Mouse (Mus musculus): Measurements from ENCODE around the gene Ackr4.
A peak's percentile ranks its signal among the peaks of the same experiment; 100 is the strongest.

Gene Ackr4

DNA sequence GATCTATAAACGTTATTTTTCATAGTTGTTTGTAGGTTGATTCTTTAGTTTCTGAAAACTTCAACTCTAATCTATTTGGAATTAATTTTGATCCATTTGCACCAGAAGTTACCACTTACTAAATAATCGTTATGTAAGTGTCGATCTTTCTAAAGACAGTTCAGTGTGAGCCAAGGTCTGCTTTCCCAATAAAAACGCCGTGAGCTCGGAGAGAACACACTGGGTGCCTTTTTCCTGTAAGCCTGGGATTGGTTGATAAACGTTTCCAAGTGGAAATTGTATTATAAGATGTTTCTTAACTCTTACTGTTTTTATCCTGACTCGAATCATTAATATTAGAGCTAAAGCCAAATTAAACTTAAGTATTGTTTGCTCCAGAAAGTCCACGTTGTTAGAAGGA is 19.8 kb downstream of the Ackr4 start:
- no peak for DNase-seq (ENCODE audit: low spot score)

DNA sequence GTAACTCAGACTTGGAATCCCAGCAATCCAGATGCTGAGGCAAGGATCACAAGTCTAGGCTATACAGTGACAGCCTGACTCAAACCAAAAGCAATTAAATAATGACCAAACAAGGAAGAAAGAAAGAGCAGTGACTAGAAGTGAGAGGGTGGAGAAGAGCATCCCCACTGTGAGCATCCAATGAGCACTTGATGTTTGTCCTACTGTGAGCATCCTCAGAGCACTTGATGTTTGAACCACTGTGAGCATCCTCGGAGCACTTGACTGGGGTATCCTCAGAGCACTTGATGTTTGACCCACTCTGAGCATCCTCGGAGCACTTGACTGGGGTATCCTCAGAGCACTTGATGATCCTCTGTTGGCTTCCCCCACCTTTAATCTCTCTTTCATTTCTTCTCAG is 21.7 kb downstream of the Ackr4 start:
- no peak for DNase-seq (ENCODE audit: low spot score)

DNA sequence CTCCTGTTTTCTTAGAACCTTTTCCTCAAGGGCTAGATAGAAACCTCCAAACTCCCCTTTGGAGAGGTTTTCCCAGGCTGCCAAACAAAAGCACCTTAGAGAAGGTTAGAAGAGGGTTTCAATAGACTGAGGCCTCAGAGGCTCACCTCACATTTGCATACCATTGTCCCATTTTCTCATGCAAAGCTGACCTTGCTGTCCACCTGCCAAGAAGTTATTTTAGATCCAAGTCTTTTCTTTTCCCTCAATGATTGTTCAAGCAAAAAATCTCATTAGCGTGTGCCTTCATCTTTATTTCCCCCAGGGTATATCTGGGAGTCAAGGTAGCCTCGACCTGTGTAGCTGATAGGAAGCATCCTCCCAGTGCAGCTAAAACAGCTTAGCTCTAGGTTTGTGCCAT is 23.8 kb downstream of the Ackr4 start:
- DNase-seq (ENCODE audit: low spot score): no peak

DNA sequence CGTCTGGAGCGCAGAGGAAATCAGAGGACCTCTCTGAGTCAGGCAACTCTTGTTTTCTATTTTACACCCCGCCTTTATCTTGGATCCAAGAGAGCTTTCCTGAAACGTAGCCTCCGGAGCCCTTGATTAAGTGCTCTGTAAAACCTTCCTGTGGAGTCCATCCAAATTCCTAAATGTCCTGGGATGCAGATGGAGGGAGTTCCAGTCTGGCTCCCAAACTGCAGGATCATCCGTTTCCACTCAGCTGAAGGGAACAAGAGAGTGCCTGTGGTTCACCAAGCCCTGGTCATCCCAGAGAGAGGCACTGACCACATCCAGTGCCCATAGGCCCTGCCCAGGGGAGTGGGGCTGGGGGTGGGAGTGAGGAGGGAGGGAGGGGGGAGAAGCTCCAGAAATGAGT is 24.4 kb downstream of the Ackr4 start:
- DNase-seq (ENCODE audit: low spot score): no peak

DNA sequence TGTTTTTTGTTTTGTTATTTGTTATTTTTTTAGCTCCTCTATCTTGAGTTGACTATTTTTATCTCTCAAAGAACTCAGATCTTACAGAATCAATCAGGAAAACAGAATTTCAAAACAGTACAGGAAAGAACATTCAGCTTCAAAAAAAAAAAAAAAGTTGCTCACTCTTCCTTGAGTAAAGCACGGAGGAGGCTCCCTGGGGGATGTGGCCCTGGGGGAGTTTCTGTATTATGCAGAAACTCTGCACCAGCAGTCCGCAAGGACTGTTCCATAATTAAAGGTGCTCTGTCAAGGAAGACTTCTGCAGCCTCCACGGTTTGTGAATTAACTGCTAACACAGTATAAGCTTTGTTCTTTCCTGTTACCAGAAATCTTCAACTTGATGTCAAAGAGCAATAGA is 25.3 kb downstream of the Ackr4 start:
- DNase-seq (ENCODE audit: low spot score): no peak

DNA sequence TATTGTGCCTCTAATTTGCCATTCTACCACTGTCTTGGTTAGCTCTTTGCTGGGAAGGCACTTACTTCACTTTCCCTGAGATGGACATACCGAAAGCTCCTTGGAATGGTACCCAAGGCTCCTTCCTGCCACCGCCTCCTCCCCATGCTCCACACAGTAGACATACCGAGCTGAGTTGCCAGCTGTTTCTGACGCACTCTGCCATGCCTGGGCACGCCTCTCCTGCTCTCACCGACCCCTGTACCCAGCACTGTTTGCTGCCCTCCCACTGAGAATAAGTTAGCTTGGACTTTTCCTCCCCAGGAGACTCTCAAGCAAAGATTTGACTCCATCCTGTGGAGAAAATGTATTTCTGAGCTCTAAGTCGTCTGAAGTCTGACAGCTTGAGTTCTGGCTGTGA is 25.9 kb downstream of the Ackr4 start:
- DNase-seq (ENCODE audit: low spot score): no peak

DNA sequence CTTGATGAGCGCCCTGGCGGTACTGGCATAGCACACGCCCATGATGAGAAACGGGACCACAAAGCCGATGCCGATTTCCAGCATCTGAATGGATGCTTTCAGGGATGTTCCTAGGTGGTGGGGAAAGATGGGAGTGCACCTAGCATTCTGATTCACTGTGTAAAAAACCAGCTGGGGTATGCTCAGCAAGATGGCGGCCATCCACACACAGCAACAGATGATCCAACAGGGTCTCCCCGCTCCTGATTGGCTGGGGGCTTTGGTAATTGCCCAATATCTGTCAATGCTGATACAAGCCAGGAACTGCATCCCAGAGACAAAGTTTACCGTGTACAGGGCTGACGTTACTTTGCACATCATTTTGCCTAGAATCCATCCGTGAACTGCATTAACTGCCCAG is 27.7 kb downstream of the Ackr4 start:
- DNase-seq (ENCODE audit: low spot score): no peak

DNA sequence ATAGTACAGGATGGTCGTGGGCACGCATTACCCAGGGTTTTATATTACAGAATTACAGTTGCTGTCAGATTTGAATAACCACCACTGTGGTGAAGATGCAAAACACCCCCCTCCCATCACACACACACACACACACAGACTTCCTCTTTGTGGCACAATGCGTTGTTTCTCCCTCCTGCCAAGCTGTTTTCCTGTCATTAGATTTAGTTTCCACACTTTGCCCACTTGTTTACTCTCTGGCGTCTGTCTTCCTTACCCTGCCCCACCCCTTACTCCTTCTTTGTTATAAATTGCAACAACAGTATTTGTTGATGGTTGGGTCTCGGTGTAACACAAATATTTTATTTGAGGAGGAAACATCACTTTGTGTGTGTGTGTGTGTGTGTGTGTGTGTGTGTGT is 28.5 kb downstream of the Ackr4 start:
- DNase-seq (ENCODE audit: low spot score): no peak

DNA sequence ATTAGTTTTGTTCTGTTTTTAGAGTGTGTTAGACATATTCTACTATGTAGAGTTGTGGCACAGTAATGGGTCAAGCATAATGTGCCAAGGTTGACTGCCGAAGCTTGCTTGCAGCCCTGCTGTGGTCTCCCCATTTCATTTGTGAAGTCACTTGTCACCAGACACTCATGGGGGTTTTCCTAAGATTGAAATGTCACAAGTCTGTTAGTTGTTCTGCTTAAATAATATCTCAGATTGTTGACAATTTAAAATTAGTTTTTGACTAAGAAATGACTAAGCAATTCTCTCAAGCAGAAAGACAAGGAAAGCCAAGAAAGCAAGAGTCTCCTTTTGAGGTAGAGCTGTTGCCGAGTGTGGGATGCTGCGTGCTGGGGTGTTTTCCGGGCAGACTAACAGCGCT is 33.8 kb downstream of the Ackr4 start:
- no peak for DNase-seq (ENCODE audit: low spot score)

DNA sequence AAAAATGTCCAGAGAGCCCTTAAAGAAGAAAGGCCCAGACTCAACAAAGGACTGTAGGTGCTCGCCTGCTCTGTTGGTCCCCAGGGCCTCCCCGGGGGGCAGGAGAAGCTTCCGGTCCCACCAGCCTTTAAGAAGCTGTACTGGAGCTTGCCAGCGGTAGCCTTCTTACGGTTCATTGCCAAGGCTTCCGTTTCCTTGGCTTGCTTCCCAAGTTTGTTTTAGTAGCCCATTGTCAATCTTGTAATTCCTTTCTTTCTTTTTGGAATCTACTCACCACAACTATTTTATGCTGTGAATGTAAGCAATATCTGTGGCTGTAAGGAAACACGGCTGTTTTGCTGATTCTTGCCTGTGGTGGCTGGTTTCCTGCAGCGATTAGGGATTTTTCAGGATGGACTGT is 38.2 kb downstream of the Ackr4 start:
- peak; percentile 22 for DNase-seq (ENCODE audit: low spot score)

DNA sequence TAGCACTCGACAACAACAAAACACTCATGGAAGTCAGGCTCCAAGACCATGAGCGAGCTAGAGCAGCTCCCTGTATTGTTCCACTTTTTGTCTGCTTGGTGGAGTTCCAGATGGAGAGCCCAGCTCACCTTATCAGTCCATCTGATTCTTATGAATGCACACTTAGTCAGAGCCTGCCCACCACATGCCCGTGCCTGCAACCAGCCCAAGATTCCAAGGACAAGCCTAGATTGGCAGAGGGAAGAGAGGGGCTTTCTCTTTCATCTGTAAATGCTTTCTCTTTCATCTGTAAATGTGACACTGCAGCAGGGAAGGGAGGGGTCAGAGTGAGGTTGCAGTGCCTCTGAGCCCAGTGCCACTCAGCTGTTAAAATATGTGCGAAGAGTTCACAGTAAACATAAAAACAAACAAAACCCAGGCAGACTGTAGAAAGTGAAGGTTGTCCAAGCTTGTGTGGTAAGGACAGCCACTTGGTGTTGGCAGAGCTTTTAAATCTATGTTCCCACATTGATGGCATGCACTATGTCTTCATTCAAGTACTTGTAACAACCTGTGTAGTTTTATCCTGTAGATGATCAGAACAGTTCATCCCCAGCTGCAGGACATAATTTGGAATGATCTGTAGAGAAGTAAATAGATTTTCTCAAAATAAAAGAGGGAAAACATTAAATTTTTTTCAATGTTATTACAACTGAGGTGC is 40.9 kb downstream of the Ackr4 start:
- no peak for DNase-seq (ENCODE audit: low spot score)

DNA sequence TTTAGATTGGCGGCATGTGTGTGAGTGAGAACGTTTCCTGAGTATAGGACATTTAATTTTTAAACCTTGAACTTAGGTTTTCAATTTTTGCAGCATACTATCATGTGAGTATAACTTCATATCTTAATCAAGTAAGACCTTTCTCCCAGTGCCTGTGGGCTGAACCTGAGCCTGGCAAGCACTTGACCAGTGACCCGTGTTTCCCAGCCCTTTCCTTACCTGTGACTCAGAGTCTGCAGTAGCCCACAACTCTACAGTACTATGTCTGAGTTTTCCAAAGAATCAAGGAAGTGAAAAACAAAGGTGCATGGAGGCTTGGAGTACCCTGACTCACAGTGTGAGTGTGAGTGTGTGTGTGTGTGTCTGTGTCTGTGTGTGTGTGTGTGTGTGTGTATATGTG is 46.7 kb downstream of the Ackr4 start:
- no peak for DNase-seq (ENCODE audit: low spot score)

DNA sequence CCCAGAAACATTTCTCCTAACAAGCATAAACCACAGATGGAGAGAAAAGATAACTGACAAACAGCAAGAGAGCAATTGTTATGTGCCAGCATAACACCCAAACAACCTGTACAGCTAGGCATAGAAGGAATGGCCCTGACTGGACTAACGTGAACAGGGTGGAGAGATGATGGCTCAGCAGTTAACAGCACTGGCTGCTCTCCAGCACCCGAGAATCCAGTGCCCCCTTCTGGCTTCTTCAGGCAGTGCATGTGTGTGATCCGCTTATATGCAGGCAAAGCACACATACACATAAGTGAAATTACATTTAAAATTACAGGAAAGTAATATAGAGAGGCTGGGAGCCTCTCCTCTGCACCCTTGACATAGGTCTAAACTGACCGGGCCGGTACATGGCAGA is 47.4 kb downstream of the Ackr4 start:
- peak; percentile 46 for DNase-seq (ENCODE audit: low spot score)

DNA sequence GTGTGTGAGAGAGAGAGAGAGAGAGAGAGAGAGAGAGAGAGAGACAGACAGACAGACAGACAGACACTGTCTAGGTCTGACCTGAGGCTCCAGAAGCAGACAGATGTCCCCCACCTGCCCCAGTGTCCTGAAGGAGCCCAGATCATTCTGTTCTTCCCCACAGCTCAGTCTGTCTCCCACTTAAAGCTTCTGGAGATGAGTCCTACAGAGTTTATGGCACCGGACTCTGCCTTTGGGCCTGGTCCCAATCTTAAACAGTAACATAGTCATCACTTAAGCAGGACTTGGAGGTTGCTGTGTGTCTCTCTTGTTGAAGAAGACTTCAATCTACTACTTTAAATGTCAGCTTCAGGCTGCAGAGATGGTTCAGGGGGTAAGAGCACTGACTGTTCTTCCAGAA is 48.0 kb downstream of the Ackr4 start:
- DNase-seq (ENCODE audit: low spot score): no peak

DNA sequence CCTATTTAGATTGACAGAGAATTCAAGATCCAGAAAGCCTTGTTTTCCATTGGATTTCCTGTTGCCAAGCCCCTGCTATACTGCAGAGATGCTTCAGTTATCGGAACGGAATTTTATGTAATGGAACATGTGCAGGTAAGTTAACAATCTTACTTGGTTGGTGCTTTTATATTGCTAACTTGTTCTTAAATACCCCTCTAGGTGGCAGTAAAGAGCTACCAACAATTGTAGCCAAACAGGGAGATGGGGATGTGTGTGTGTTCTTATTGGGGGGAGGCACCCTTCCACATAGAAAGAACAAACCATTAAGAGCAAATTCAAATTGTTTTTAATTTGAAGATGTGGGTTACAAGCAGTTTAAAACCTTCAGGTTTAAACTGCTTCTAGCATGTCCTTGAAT is 50.9 kb downstream of the Ackr4 start:
- DNase-seq (ENCODE audit: low spot score): no peak

DNA sequence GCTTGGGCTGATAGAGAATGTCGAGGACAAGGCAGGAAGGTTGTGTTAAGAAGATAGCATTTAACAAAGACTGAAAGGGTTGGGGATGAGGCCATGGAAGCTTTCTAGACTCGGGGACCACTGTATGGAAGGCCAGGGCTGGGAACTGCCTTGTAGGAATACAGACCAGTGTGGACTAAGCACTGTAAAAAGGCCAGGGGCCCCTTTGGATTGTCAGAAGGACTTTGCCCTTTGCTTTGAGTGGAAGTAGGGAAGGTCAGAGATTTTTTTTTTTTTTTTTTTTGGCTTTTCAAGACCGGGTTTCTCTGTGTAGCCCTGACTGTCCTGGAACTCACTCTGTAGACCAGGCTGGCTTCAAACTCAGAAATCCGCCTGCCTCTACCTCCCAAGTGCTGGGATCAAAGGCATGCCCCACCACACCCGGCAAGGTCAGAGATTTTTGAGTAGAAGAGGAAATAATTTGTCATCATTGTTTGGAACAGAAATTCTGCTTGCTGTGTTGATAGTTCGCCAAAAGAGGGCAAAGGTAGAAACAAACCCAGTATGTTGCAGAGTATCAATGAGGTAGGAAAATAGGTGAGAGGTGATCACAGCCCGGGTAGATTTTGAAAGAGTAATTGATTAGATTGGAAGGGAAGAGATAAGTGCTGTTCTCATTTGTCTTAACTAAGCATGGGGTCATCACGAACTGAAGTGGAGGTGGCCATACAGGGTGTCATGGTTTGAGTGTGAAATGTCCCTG is 55.7 kb downstream of the Ackr4 start:
- no peak for DNase-seq (ENCODE audit: low spot score)

DNA sequence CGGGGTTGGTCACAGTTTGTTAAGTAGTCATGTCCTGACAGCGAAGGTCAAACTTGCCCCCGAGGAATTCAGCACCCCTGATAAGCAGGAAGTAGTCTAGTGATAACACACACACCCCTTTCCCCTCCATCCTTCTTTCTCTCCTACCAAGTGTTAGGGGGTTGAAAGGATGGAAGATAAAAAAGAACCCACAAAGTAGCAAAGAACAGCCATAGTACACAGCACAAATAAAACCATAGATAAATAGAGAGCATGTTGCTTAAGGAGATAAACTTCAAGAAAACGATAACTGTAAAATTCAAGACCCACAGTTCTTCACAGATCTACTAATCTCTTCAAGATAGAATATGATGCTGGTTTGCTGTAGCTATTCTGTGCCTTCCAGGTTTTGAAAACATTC is 56.5 kb downstream of the Ackr4 start:
- no peak for DNase-seq (ENCODE audit: low spot score)

DNA sequence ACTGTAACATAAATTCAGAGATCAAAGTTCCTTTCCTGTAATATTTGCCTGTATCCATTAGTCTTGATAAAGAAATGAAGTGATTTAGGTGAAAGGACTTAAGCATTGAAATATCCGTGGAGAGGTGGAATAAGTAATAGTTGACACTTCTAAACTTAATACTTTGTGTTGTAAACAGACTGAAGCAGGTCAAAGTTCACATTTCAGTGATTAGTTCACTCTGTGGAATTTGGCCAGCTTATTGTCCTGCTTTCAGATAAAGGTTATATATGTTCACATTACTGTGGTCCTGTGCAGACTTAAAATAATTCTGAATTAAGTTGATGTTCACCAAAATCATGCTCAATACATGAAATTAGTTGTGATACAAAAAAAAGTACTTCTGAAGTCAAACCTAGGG is 62.2 kb downstream of the Ackr4 start:
- DNase-seq (ENCODE audit: low spot score): no peak

DNA sequence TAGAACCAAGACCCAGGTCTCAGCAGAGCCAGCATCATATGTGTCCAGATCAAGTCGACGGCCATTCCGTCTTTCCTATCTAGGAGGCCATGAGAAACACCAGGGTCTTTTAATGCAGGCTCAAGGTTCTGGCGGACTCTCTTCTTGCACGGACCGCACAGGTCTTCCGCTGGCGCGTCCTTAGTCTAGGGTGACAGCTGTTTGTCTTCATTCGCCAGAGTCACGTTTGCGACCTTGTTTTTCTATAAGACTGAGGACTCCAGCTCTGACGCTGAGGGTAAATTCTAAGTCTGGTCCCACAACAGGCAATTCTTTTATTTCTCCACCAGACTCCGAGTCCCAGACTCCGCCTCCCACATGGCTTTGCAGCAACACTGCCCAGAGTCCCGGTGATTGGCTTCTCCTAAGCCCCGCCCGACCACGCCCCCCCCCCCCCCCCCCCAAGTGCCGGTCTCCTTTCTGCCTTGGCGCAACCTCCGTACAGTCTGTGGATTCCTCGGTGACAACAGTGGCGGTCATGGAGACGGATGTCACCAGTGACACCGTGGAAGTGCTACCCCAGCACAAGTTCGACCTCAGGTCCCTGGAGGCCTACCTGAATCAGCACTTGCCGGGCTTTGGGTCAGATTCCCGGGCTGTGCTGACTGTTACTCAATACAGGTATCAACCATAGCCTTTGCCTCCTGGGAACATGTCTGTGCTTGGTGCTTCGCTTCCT is 63.3 kb downstream of the Ackr4 start, which contains the start of gene Acad11:
Gene Acad11 (plus strand): TSS at position 134 of the 718 bp plus-strand sequence.
- DNase-seq (ENCODE audit: low spot score): peak; percentile 79

DNA sequence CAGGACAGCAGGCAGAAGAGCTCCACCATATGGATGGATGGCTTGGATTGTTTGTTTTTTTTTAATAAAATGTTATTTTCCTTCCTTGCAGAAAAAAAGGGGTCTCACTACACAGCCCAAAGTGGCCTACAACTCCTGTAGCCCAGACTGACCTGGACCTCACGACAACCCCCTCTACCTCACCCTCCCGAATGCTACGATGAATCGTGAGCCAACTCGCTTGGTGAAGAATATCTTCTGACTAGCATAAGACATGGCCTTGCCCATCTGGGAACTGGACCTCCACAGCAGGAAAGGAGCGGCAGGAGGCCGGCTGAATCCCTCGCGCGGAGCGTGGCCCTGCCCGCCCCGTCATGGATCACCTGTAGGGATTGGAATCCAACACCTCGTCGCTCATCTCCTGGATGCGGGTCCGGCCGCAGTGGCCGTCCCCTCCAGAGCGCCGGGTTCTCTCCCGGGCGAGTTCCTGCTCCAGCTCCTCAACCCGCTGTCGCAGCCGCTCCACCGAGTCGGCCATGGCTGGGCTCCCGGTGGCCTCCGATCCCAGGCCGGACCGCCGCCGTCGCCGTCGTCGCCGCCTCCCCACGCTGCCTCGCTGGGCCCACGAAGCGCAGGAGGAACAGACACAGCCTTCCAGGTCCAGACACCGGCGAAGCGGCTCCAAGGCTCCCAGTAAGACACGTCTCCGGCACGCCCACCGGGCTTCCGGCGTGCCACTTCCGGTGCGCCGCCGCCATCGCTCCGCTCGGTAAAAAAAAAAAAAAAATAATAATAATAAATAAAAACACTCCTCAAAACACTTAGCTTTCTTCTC is 64.1 kb downstream of the Ackr4 start, which contains the start of gene Uba5:
Gene Uba5 (minus strand): TSS at position 705 of the 814 bp plus-strand sequence.
- DNase-seq (ENCODE audit: low spot score): peak; percentile 72

DNA sequence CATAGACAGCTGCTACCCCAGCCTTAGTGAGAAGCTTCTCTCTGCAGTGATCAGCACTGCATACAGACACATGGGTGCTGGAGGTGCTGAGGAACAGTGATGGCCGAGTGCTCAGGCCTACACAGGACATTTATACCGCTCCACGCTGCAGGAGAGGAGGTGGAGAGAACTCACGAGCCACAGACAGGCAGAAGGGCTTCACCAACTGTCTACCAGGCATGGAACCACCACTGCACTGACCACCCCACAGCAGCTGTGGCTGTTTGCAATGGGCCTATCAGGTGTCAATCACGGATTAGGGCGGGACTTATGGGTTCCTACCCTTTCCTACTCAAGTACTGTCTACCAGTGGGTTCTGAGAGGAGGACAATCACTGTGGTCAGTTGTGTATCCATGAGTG is 75.7 kb downstream of the Ackr4 start:
- DNase-seq (ENCODE audit: low spot score): no peak

DNA sequence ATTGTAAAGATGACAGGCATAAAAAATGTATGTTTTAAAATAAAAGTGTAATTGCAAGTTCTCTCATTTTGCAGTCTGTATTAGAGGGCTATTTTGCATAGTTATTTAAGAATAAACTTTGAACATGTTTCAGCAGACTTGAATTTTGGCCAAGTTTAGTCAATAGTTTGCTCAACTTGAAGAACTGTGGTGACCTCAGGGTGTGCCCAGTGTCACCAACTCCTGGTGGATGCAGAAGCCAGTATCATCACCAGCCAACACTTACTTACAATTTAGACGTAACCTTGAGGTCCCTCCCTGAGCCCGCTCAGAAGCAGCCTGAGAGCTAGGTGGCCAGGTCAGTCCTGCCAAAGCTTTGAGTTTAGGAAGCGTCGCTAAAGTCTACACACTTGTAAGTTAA is 83.1 kb downstream of the Ackr4 start:
- DNase-seq (ENCODE audit: low spot score): no peak
